Comparison of ENCODE assay signal across 14 mouse cellular contexts in the genomic region with DNA sequence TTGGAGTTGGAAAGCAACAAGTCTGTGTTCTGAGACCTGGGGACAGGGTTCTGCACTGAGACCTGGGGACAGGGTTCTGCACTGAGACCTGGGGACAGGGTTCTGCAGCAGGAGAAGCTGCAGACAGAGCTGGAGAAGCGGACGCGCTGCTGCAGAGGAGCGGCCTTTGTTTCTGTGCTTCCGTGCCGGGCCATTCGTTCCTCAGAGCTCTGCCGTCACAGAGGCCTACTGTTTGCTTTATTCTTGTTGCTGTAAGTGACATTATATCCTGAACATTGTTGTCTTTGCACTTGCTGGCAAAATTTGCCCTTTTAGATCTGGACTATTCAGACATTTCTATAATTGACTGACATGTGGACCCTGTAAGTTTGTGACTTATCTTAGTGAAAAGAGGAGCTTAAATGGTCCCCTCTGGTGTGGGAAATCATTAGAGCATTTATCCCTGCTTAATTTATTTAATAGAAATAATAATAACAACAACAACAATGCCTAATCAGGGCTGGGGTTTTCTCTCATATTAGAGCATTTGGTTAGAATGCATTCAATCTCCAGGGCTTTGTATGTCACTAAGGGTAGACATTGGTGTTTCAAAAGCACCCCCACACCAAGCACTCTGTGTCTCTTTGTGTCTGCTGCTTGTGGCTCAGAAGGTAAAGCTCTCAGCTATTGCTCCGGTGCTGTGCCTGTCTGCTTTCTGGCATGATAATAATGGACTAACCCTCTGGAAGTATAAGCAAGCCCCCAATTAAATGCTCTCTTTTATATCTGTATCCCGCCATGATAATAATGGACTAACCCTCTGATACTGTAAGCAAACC.
DNase-seq lines count a peak whose midpoint lies in the region; ATAC-seq and TF ChIP-seq lines count a peak whose summit lies in the region.
"Had no signal": no experiment of that assay in that cellular context is flagged by ENCODE, and none has a peak within 500 bp of the region (broad histone marks: within the 10 kb centered on the region; RNA-seq: fewer than 3 reads in every experiment).

No protein-coding gene starts in this region.

- no peak overlapping the region for H3K4me3 ChIP-seq in layer of hippocampus, adult 2 months
- no peak overlapping the region for H3K4me3 ChIP-seq in forebrain, embryonic 13.5 days
- no peak overlapping the region for H3K4me3 ChIP-seq in hindbrain, postnatal 0 days (ENCODE audit: low read length)
- H3K4me3 ChIP-seq in olfactory bulb, adult 2 months (ENCODE audit: insufficient read depth, low read depth, low read length), result no peak overlapping the region
- H3K4me3 ChIP-seq in intestine, embryonic 16.5 days (ENCODE audit: low read length), result no peak overlapping the region
- H3K4me3 ChIP-seq: heart, embryonic 13.5 days had no signal

- H3K9ac ChIP-seq in forebrain, embryonic 13.5 days, result 0 out of 2 replicates have a peak overlapping the region, but pooled peaks have one; percentile 10
- peak overlapping the region; percentile 21; the same call in 1 of the 2 replicates for H3K9ac ChIP-seq in hindbrain, postnatal 0 days (replicated peaks; ENCODE audit: low read length)
- H3K9ac ChIP-seq in intestine, embryonic 16.5 days (ENCODE audit: low read depth, low read length), result no peak overlapping the region
- H3K9ac ChIP-seq: heart, embryonic 13.5 days had no signal

- no peak for DNase-seq in layer of hippocampus, adult 2 months (ENCODE audit: low spot score in 2 of 2)
- DNase-seq in layer of hippocampus, adult 9-10 months (ENCODE audit: low spot score), result no peak
- peak; percentile 48 for DNase-seq in hindbrain, postnatal 0 days (ENCODE audit: low spot score)
- DNase-seq in thymus, postnatal 10 days (ENCODE audit: low spot score in 2 of 2), result no peak
- DNase-seq in spleen, postnatal 10 days (ENCODE audit: low spot score in 2 of 2), result no peak
- DNase-seq: cerebellum, adult 8-10 months; gastrocnemius, postnatal 14 days; kidney, postnatal 36 days; thymus, adult 2 months had no signal

- 6% methylated on average over 10 of the region's 10 CpGs for WGBS in forebrain, embryonic 13.5 days
- WGBS in hindbrain, postnatal 0 days, result 33% methylated on average over 10 of the region's 10 CpGs
- 22% methylated on average over 10 of the region's 10 CpGs for WGBS in olfactory bulb, adult 2 months
- 65% methylated on average over 10 of the region's 10 CpGs for WGBS in intestine, embryonic 16.5 days

- no peaks in the 10 kb centered on the region for H3K9me3 ChIP-seq in forebrain, embryonic 13.5 days (replicated peaks)
- no peaks in the 10 kb centered on the region for H3K9me3 ChIP-seq in hindbrain, postnatal 0 days (ENCODE audit: low read length)
- no peaks in the 10 kb centered on the region for H3K9me3 ChIP-seq in intestine, embryonic 16.5 days (ENCODE audit: control insufficient read depth, low read length)
- H3K9me3 ChIP-seq: heart, embryonic 13.5 days had no signal

- TF ChIP-seq POLR2A in olfactory bulb, adult 2 months (IDR thresholded peaks at IDR 0.05; ENCODE audit: insufficient read depth, low read depth, low read length), result no peak

- H3K36me3 ChIP-seq in forebrain, embryonic 13.5 days (ENCODE audit: poor library complexity, severe bottlenecking), result no peaks in the 10 kb centered on the region
- H3K36me3 ChIP-seq in hindbrain, postnatal 0 days (ENCODE audit: insufficient read depth, low read length), result no peaks in the 10 kb centered on the region
- H3K36me3 ChIP-seq in intestine, embryonic 16.5 days (ENCODE audit: control insufficient read depth, insufficient read depth, low read length), result no peaks in the 10 kb centered on the region
- H3K36me3 ChIP-seq: heart, embryonic 13.5 days had no signal

- peaks cover 14% of the 10 kb centered on the region for H3K4me1 ChIP-seq in forebrain, embryonic 13.5 days
- no peaks in the 10 kb centered on the region for H3K4me1 ChIP-seq in hindbrain, postnatal 0 days (ENCODE audit: insufficient read depth, low read length)
- H3K4me1 ChIP-seq in olfactory bulb, adult 2 months (ENCODE audit: control insufficient read depth, insufficient read depth, low read length), result peaks cover 6% of the 10 kb centered on the region
- no peaks in the 10 kb centered on the region for H3K4me1 ChIP-seq in intestine, embryonic 16.5 days (ENCODE audit: control insufficient read depth, insufficient read depth, low read length)

- 0 out of 2 replicates have a peak overlapping the region, but pooled peaks have one; percentile 36 for H3K27ac ChIP-seq in layer of hippocampus, adult 2 months
- H3K27ac ChIP-seq in forebrain, embryonic 13.5 days, result no peak overlapping the region
- H3K27ac ChIP-seq in hindbrain, postnatal 0 days, result peak overlapping the region; percentile 32; the same call in 1 of the 2 replicates
- H3K27ac ChIP-seq in olfactory bulb, adult 2 months (ENCODE audit: insufficient read depth, low read depth, low read length), result peak overlapping the region; percentile 95
- H3K27ac ChIP-seq in intestine, embryonic 16.5 days (ENCODE audit: low read length), result no peak overlapping the region
- H3K27ac ChIP-seq: heart, embryonic 13.5 days had no signal

- TF ChIP-seq CTCF in layer of hippocampus, adult 2 months (conservative IDR thresholded peaks at IDR 0.05), result no peak
- no peak for TF ChIP-seq CTCF in hindbrain, postnatal 0 days (IDR thresholded peaks at IDR 0.05; ENCODE audit: low read depth)
- no peak for TF ChIP-seq CTCF in olfactory bulb, adult 2 months (IDR thresholded peaks at IDR 0.05; ENCODE audit: insufficient read depth, low read depth, low read length)

- H3K27me3 ChIP-seq in forebrain, embryonic 13.5 days, result peaks cover 52% of the 10 kb centered on the region
- H3K27me3 ChIP-seq in hindbrain, postnatal 0 days (ENCODE audit: insufficient read depth, low read length), result no peaks in the 10 kb centered on the region
- no peaks in the 10 kb centered on the region for H3K27me3 ChIP-seq in intestine, embryonic 16.5 days (replicated peaks; ENCODE audit: control insufficient read depth, insufficient read depth, low read length)
- H3K27me3 ChIP-seq: heart, embryonic 13.5 days had no signal

- H3K4me2 ChIP-seq in forebrain, embryonic 13.5 days, result no peak overlapping the region; the same call in 1 of the 2 replicates
- no peak overlapping the region for H3K4me2 ChIP-seq in hindbrain, postnatal 0 days (ENCODE audit: low read depth, low read length)
- no peak overlapping the region for H3K4me2 ChIP-seq in intestine, embryonic 16.5 days (ENCODE audit: low read depth, low read length)
- H3K4me2 ChIP-seq: heart, embryonic 13.5 days; liver, embryonic 11.5 days had no signal

- peak; percentile 86 for ATAC-seq in forebrain, embryonic 13.5 days
- ATAC-seq in hindbrain, postnatal 0 days, result peak; percentile 43; the same call in 1 of the 2 replicates
- ATAC-seq in intestine, embryonic 16.5 days, result no peak

Comparison
In these comparisons a context has a peak if more than half of its experiments do, and no peak if none do; other contexts are left out.
1. H3K27ac ChIP-seq: peak in layer of hippocampus, adult 2 months (single experiment), hindbrain, postnatal 0 days (single experiment) and olfactory bulb, adult 2 months (single experiment); none in forebrain, embryonic 13.5 days (single experiment) and intestine, embryonic 16.5 days (single experiment).